Mouse (Mus musculus): ENCODE data around the gene Slc38a6. TPM values are rescaled to one million over a fixed set of nuclear protein-coding genes. Genes with fewer than 3 reads are reported as not detected.

Gene Slc38a6
- total and polyA plus RNA-seq, 3 experiments: 7.0 to 15.4 (median 10.2) TPM

- in situ Hi-C loops (cut with MboI; ENCODE audit: low pct_ligation_motif_present, low pct_unique_long_range_greater_than_20kb, low sequenced_read_pairs): no loop called here
- no peaks in the 10 kb centered on the region for H3K9me3 ChIP-seq (replicated peaks; ENCODE audit: low read length)
- no peak overlapping the region for H3K4me2 ChIP-seq (ENCODE audit: insufficient read depth, low read depth, poor library complexity, severe bottlenecking)
- dilution Hi-C loops (cut with MboI; ENCODE audit: extremely low pct_ligation_motif_present, extremely low pct_unique_long_range_greater_than_20kb, low sequenced_read_pairs): no loop called here
- TF ChIP-seq MAFK (IDR thresholded peaks at IDR 0.05; ENCODE audit: insufficient replicate concordance, low read length) (no peak), CTCF (conservative IDR thresholded peaks at IDR 0.05 in 1 of 2, IDR thresholded peaks at IDR 0.05 in 1 of 2; ENCODE audit: low read depth in 2 of 2, low read length in 2 of 2) (no peak), MAX (IDR thresholded peaks at IDR 0.05; ENCODE audit: low read length) (no peak), RCOR1 (conservative IDR thresholded peaks at IDR 0.05; ENCODE audit: low read depth, low read length) (no peak), NRF1 (IDR thresholded peaks at IDR 0.05; ENCODE audit: low read depth, low read length) (no peak), MEF2A (IDR thresholded peaks at IDR 0.05; ENCODE audit: borderline replicate concordance, low read depth, low read length) (no peak)
- no peak for DNase-seq (ENCODE audit: extremely low read depth)
- no peak overlapping the region for H3K9ac ChIP-seq (ENCODE audit: insufficient read depth, low read depth)
- no peak overlapping the region for H3K4me3 ChIP-seq (replicated peaks in 1 of 3; ENCODE audit: low read depth in 2 of 3, low read length in 2 of 3, poor library complexity in 1 of 3)
- no peaks in the 10 kb centered on the region for H3K79me2 ChIP-seq (replicated peaks; ENCODE audit: control insufficient read depth, extremely low read depth, insufficient read depth, poor library complexity, severe bottlenecking)
- H3K36me3 ChIP-seq (replicated peaks in 1 of 2; ENCODE audit: control insufficient read depth in 1 of 2, insufficient read depth in 1 of 2, low read length in 1 of 2): peaks cover 3 to 48% of the 10 kb centered on the region in 2 experiments
- H3K4me1 ChIP-seq (ENCODE audit: control insufficient read depth in 1 of 2, insufficient read depth in 2 of 2): peaks cover 2 to 24% of the 10 kb centered on the region in 2 experiments; a peak in 2 of 4 replicates
- no peak overlapping the region for H3K27ac ChIP-seq (ENCODE audit: insufficient read depth, low read depth)
- H3K27me3 ChIP-seq (replicated peaks): no peaks in the 10 kb centered on the region
Observed at GRCm38 (mm10) chr12:73350982-73351381, 64.4 kb downstream of the Slc38a6 start.

GRCm38 (mm10) chr12:73351746-73352145 is 65.2 kb downstream of the Slc38a6 start:
- Histone ChIP-seq H3K9me3 (replicated peaks; ENCODE audit: low read length) (no peaks in the 10 kb centered on the region), H3K27ac (ENCODE audit: insufficient read depth, low read depth) (no peak overlapping the region), H3K4me2 (ENCODE audit: insufficient read depth, low read depth, poor library complexity, severe bottlenecking) (no peak overlapping the region), H3K9ac (ENCODE audit: insufficient read depth, low read depth) (no peak overlapping the region), H3K79me2 (replicated peaks; ENCODE audit: control insufficient read depth, extremely low read depth, insufficient read depth, poor library complexity, severe bottlenecking) (no peaks in the 10 kb centered on the region), H3K4me1 (ENCODE audit: control insufficient read depth in 1 of 2, insufficient read depth in 2 of 2) (peaks cover 5 to 29% of the 10 kb centered on the region in 2 experiments; a peak in 3 of 4 replicates), H3K4me3 (replicated peaks in 1 of 3; ENCODE audit: low read depth in 2 of 3, low read length in 2 of 3, poor library complexity in 1 of 3) (no peak overlapping the region), H3K36me3 (replicated peaks in 1 of 2; ENCODE audit: control insufficient read depth in 1 of 2, insufficient read depth in 1 of 2, low read length in 1 of 2) (peaks cover 3 to 46% of the 10 kb centered on the region in 2 experiments), H3K27me3 (replicated peaks) (no peaks in the 10 kb centered on the region)
- DNase-seq (ENCODE audit: extremely low read depth): no peak
- in situ Hi-C loops (cut with MboI; ENCODE audit: low pct_ligation_motif_present, low pct_unique_long_range_greater_than_20kb, low sequenced_read_pairs) (no loop called here), dilution Hi-C loops (cut with MboI; ENCODE audit: extremely low pct_ligation_motif_present, extremely low pct_unique_long_range_greater_than_20kb, low sequenced_read_pairs) (no loop called here)
- no peak for TF ChIP-seq ELF1 (IDR thresholded peaks at IDR 0.05; ENCODE audit: low read depth, low read length)
- TF ChIP-seq ETS1 (conservative IDR thresholded peaks at IDR 0.05; ENCODE audit: low read depth, low read length): no peak
- TF ChIP-seq HCFC1 (IDR thresholded peaks at IDR 0.05; ENCODE audit: low read depth, low read length): no peak
- no peak for TF ChIP-seq JUN (IDR thresholded peaks at IDR 0.05; ENCODE audit: insufficient read depth, low read depth, low read length)
- TF ChIP-seq MAFK (IDR thresholded peaks at IDR 0.05; ENCODE audit: insufficient replicate concordance, low read length): no peak

- Histone ChIP-seq H3K4me2 (ENCODE audit: insufficient read depth, low read depth, poor library complexity, severe bottlenecking) (no peak overlapping the region), H3K27me3 (replicated peaks) (no peaks in the 10 kb centered on the region), H3K9ac (ENCODE audit: insufficient read depth, low read depth) (no peak overlapping the region), H3K9me3 (replicated peaks; ENCODE audit: low read length) (no peaks in the 10 kb centered on the region), H3K27ac (ENCODE audit: insufficient read depth, low read depth) (no peak overlapping the region), H3K79me2 (replicated peaks; ENCODE audit: control insufficient read depth, extremely low read depth, insufficient read depth, poor library complexity, severe bottlenecking) (no peaks in the 10 kb centered on the region), H3K4me3 (replicated peaks in 1 of 3; ENCODE audit: low read depth in 2 of 3, low read length in 2 of 3, poor library complexity in 1 of 3) (no peak overlapping the region), H3K4me1 (ENCODE audit: control insufficient read depth in 1 of 2, insufficient read depth in 2 of 2) (peaks cover 7 to 38% of the 10 kb centered on the region in 2 experiments; a peak in 3 of 4 replicates), H3K36me3 (replicated peaks in 1 of 2; ENCODE audit: control insufficient read depth in 1 of 2, insufficient read depth in 1 of 2, low read length in 1 of 2) (peaks cover 5 to 46% of the 10 kb centered on the region in 2 experiments)
- TF ChIP-seq RAD21 (IDR thresholded peaks at IDR 0.05; ENCODE audit: low read depth, low read length) (no peak), NRF1 (IDR thresholded peaks at IDR 0.05; ENCODE audit: low read depth, low read length) (no peak), ZNF384 (IDR thresholded peaks at IDR 0.05; ENCODE audit: low read depth, low read length) (no peak), UBTF (IDR thresholded peaks at IDR 0.05; ENCODE audit: low read depth, low read length) (no peak), USF2 (conservative IDR thresholded peaks at IDR 0.05; ENCODE audit: low read depth, low read length) (no peak), SIN3A (IDR thresholded peaks at IDR 0.05; ENCODE audit: low read length) (no peak), NELFE (IDR thresholded peaks at IDR 0.05; ENCODE audit: low read depth, low read length) (no peak), ZMIZ1 (IDR thresholded peaks at IDR 0.05; ENCODE audit: low read depth, low read length) (no peak), MYC (IDR thresholded peaks at IDR 0.05; ENCODE audit: low read depth, low read length) (no peak), JUN (IDR thresholded peaks at IDR 0.05; ENCODE audit: insufficient read depth, low read depth, low read length) (no peak), POLR2AphosphoS2 (IDR thresholded peaks at IDR 0.05; ENCODE audit: low read depth, low read length) (no peak), ELF1 (IDR thresholded peaks at IDR 0.05; ENCODE audit: low read depth, low read length) (no peak), PAX5 (IDR thresholded peaks at IDR 0.05; ENCODE audit: low read length) (no peak), E2F4 (IDR thresholded peaks at IDR 0.05; ENCODE audit: insufficient replicate concordance, low read depth, low read length) (no peak), SMC3 (IDR thresholded peaks at IDR 0.05; ENCODE audit: low read depth, low read length) (no peak), MAX (IDR thresholded peaks at IDR 0.05; ENCODE audit: low read length) (no peak), KAT2A (IDR thresholded peaks at IDR 0.05; ENCODE audit: insufficient replicate concordance, low read length) (no peak)
- in situ Hi-C loops (cut with MboI; ENCODE audit: low pct_ligation_motif_present, low pct_unique_long_range_greater_than_20kb, low sequenced_read_pairs) (no loop called here), dilution Hi-C loops (cut with MboI; ENCODE audit: extremely low pct_ligation_motif_present, extremely low pct_unique_long_range_greater_than_20kb, low sequenced_read_pairs) (no loop called here)
- no peak for DNase-seq (ENCODE audit: extremely low read depth)
Observed at GRCm38 (mm10) chr12:73353362-73353761, 66.8 kb downstream of the Slc38a6 start.
